17 mouse cellular contexts compared by ENCODE assay signal in the genomic region with DNA sequence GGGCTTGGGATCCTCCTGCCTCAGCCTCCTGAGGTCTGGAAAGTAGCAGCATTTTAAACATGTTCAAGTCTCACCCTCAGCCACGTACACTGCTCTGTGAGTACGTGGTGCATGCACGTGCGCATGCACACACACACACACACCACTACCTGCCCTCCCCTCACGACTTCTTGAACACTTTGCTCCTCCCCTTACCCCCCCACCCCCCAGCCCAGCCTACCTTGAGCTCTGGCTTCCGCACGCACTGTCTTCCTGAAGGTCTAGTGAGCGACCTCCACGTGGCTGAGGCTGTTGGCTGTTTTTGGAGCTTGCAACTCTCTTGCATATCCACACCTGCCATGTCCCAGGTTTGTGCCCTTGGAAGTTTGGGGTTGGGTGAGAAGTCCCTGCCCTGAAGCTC. TPM values are rescaled to one million over a fixed set of nuclear protein-coding genes. Genes with fewer than 3 reads are reported as not detected.
A peak's percentile ranks its signal among the peaks of the same experiment; 100 is the strongest.
DNase-seq lines count a peak whose midpoint lies in the region; ATAC-seq and TF ChIP-seq lines count a peak whose summit lies in the region.
"Had no signal": no experiment of that assay in that cellular context is flagged by ENCODE, and none has a peak within 500 bp of the region (broad histone marks: within the 10 kb centered on the region; RNA-seq: fewer than 3 reads in every experiment).

No protein-coding gene starts in this region.

- intact Hi-C loops in heart, adult 2 months (cut with DNase I): no loop called here

- TF ChIP-seq EP300 in heart, adult 2 months (IDR thresholded peaks at IDR 0.05; ENCODE audit: insufficient read depth, low read depth, low read length): no peak

- peak overlapping the region; percentile 61 for H3K27ac ChIP-seq in heart, embryonic 13.5 days (replicated peaks)
- H3K27ac ChIP-seq in heart, adult 2 months: no peak overlapping the region
- H3K27ac ChIP-seq: embryonic facial prominence, embryonic 15.5 days; forebrain, embryonic 10.5 days; hindbrain, embryonic 12.5 days had no signal

- peaks cover 61% of the 10 kb centered on the region for H3K4me1 ChIP-seq in heart, embryonic 13.5 days
- H3K4me1 ChIP-seq in heart, adult 2 months (ENCODE audit: control insufficient read depth, insufficient read depth, low read length): peaks cover 2% of the 10 kb centered on the region

- H3K9me3 ChIP-seq in heart, embryonic 13.5 days: no peaks in the 10 kb centered on the region
- H3K9me3 ChIP-seq: embryonic facial prominence, embryonic 15.5 days; forebrain, embryonic 10.5 days; hindbrain, embryonic 12.5 days had no signal

- H3K4me3 ChIP-seq in heart, embryonic 13.5 days: no peak overlapping the region
- H3K4me3 ChIP-seq in heart, adult 2 months: no peak overlapping the region
- H3K4me3 ChIP-seq: embryonic facial prominence, embryonic 15.5 days; erythroblast, embryonic 14.5 days; forebrain, embryonic 10.5 days; hindbrain, embryonic 12.5 days had no signal

- no peak overlapping the region for H3K9ac ChIP-seq in heart, embryonic 13.5 days
- no peak overlapping the region for H3K9ac ChIP-seq in heart, adult 2 months (ENCODE audit: low read depth, low read length)
- H3K9ac ChIP-seq: embryonic facial prominence, embryonic 15.5 days; hindbrain, embryonic 12.5 days had no signal

- H3K4me2 ChIP-seq in heart, embryonic 13.5 days: no peak overlapping the region
- H3K4me2 ChIP-seq: embryonic facial prominence, embryonic 15.5 days; hindbrain, embryonic 12.5 days had no signal

- TF ChIP-seq POLR2A in heart, adult 2 months (IDR thresholded peaks at IDR 0.05; ENCODE audit: insufficient read depth, low read depth, low read length): no peak

- WGBS in heart, embryonic 13.5 days: 77% methylated on average over 9 of the region's 9 CpGs
- 88% methylated on average over 9 of the region's 9 CpGs for WGBS in heart, adult 2 months

- DNase-seq in heart, adult 2 months: no peak
- DNase-seq in ES-CJ7 (ENCODE audit: low read depth, low spot score) (peak; percentile 56), ZHBTc4 (ENCODE audit: low read depth, low spot score) (peak; percentile 70)
- DNase-seq in gastrocnemius, adult 18-20 months (ENCODE audit: low spot score): no peak
- no peak for DNase-seq in cerebellum, postnatal 14 days
- DNase-seq: adrenal gland, postnatal 14 days; cerebellum, adult 11-12 months; cerebellum, adult 9-11 months; gastrocnemius, postnatal 10 days; heart, adult 18-20 months had no signal

- H3K36me3 ChIP-seq in heart, embryonic 13.5 days: no peaks in the 10 kb centered on the region
- H3K36me3 ChIP-seq in heart, adult 2 months (ENCODE audit: control insufficient read depth, insufficient read depth, low read length): no peaks in the 10 kb centered on the region
- H3K36me3 ChIP-seq: embryonic facial prominence, embryonic 15.5 days; hindbrain, embryonic 12.5 days had no signal

- no peak for TF ChIP-seq CTCF in heart, adult 2 months (IDR thresholded peaks at IDR 0.05)

- H3K27me3 ChIP-seq in heart, embryonic 13.5 days (replicated peaks): no peaks in the 10 kb centered on the region
- no peaks in the 10 kb centered on the region for H3K27me3 ChIP-seq in heart, adult 2 months (ENCODE audit: control insufficient read depth, insufficient read depth, low read length)
- H3K27me3 ChIP-seq: embryonic facial prominence, embryonic 15.5 days; hindbrain, embryonic 12.5 days had no signal

- ATAC-seq in heart, embryonic 13.5 days (ENCODE audit: extremely low read depth, insufficient number of reproducible peaks, low FRiP score, low TSS enrichment): no peak
- ATAC-seq: forebrain, embryonic 14.5 days; hindbrain, embryonic 16.5 days had no signal

- H3K79me2 ChIP-seq in heart, adult 2 months (replicated peaks; ENCODE audit: control insufficient read depth, insufficient read depth, low read length): peaks cover 2% of the 10 kb centered on the region; the same call in 1 of the 2 replicates

RNA-seq across cellular contexts. Expression of a gene that starts 21.6 kb away (rescaled TPM):
- polyA plus RNA-seq in heart, embryonic 13.5 days (2015; fragmentation: Nextera tagmentation; extraction: Ambion mirVana): 15.2 and 15.7 TPM in 2 replicates
- 10 to 100 TPM; 17.2 to 17.4 TPM for total RNA-seq in heart, adult 2 months (2021)
- 4.7 and 9.6 TPM in 2 replicates for polyA plus RNA-seq in heart, adult 2 months (2012; rRNA removed)
- 10 to 100 TPM; 10.8 to 11.1 TPM for total RNA-seq in gastrocnemius, adult 18-20 months (2021)
- polyA plus RNA-seq: erythroblast, embryonic 14.5 days had no signal

Comparison
In these comparisons a context has a peak if more than half of its experiments do, and no peak if none do; other contexts are left out.
1. DNase-seq: peak in ES-CJ7 (single experiment) and ZHBTc4 (single experiment); none in heart, adult 2 months (0 of 2), gastrocnemius, adult 18-20 months (single experiment) and cerebellum, postnatal 14 days (0 of 2).